Mouse (Mus musculus) erythroblast, embryonic 14.5 days (primary cell): ENCODE data around the gene Card6. TPM values are rescaled to one million over a fixed set of nuclear protein-coding genes. Genes with fewer than 3 reads are reported as not detected.
A peak's percentile ranks its signal among the peaks of the same experiment; 100 is the strongest.

Source experiments
- H3K27me3 ChIP-seq: 2 replicates; pipeline ENCODE4 v1.6.1; 2012; ENCODE audit warnings: inconsistent platforms; ENCODE audit not compliant: control insufficient read depth
- H3K36me3 ChIP-seq: 2 replicates; pipeline ENCODE4 v1.6.1; 2012; ENCODE audit warnings: mild to moderate bottlenecking, inconsistent platforms; ENCODE audit not compliant: control insufficient read depth
- H3K4me1 ChIP-seq: 2 replicates; pipeline ENCODE4 v1.6.1; 2012; ENCODE audit warnings: inconsistent platforms; ENCODE audit not compliant: control insufficient read depth
- H3K4me3 ChIP-seq: replicated peaks from 2 replicates; pipeline ENCODE3; 2012; ENCODE audit warnings: moderate library complexity, mild to moderate bottlenecking, inconsistent platforms
- H3K9me3 ChIP-seq: 2 replicates; pipeline ENCODE4 v1.6.1; 2012; ENCODE audit warnings: low read length, inconsistent platforms, mixed read lengths; ENCODE audit not compliant: control insufficient read depth
- GATA1 ChIP-seq: IDR thresholded peaks from 2 replicates; pipeline ENCODE4 v1.6.1; 2012; ENCODE audit warnings: low read length, inconsistent platforms, mixed read lengths
- TAL1 ChIP-seq: IDR thresholded peaks from 3 replicates; pipeline ENCODE4 v1.6.1; 2012; ENCODE audit warnings: low read length, inconsistent platforms, mixed read lengths
- polyA plus RNA-seq: library from polyadenylated mRNA; stranded (reverse); fragments of >175 nt; gene quantifications from 2 replicates; pipeline ENCODE4 v1.2.3, GENCODE M21; 2012

Gene Card6
- polyA plus RNA-seq, 1 experiment, result 0.01 TPM

DNA sequence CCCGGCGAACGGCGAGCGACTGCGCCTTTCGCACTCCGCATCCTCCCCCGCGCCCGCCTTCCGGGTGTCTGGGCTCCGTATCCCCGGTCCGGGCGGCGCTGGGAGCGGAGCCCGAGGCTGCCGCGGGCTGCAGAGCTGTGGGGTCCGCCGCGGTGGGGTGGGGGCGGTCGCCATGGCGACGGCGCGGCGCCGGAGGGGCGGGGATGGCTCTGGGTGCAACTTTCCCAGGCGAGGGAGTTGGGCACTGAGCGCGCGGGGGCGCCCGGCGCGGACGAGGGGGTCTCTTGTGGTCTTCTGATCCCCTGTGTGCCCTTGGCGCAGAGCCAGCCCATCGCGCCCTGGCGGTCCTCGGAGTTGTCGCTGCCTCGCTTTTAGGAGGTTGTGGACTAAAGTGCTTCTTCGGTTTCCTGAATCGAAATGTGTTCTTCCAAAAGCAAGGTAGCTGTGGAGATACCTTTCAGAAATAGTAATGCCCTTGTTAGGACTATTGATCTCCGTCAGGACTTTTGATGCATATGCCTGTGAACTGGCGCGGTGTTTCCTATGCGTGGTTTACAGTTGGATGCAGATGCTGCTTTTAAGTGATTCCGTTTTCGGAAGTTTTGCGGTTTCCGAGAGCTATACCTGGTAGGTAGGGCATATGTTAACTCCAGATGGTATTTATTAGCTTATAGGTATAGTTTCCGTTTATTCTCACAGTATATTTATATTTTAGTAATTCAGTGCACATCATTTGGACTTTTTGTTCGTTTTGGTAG lies 35.9 kb upstream of the Card6 start:
- TF ChIP-seq GATA1, result no peak
- no peak for TF ChIP-seq TAL1
- H3K4me1 ChIP-seq, result peaks cover 78% of the 10 kb centered on the region
- no peaks in the 10 kb centered on the region for H3K9me3 ChIP-seq

DNA sequence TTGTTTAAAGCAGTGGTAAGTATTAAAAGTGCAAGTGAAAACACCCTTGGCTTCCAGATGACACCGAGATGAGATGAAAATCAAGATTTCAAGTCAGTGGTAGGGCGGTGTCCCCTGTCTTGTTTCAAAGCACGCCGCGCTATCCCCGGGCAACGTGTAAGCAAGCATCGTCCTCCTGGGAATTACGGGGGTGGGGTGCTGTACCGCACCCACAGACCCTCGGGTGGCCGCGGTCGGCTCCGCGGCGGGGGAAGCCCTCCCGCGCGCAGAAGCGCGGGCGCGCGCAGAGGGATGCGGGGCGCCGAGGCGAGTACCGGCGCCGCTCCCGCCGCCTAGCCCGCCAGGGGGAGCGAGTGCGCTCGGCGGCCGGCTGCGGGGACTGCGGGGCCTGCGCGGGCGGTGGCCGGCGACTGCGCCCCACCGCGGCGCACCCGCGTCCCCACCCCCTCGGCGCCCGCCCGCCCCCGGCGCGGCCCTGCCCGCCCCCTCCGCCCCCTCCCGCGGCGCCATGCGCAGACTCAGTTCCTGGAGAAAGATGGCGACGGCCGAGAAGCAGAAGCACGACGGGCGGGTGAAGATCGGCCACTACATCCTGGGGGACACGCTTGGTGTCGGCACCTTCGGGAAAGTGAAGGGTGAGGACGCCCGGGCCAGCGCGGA lies 35.2 kb upstream of the Card6 start, which contains the start of gene Prkaa1:
Gene Prkaa1, plus strand, starts transcription at position 501 of the 660 bp plus-strand sequence.
- Histone ChIP-seq H3K27me3 (no peaks in the 10 kb centered on the region), H3K36me3 (peaks cover 32% of the 10 kb centered on the region), H3K9me3 (no peaks in the 10 kb centered on the region), H3K4me3 (peak within 1 kb of the TSS; percentile 78), H3K4me1 (peaks cover 79% of the 10 kb centered on the region)
- TF ChIP-seq TAL1 (no peak), GATA1 (no peak)

More for the DNA sequence above, 35.9 kb upstream of the Card6 start:
- Histone ChIP-seq H3K36me3 (peaks cover 32% of the 10 kb centered on the region), H3K27me3 (no peaks in the 10 kb centered on the region), H3K4me3 (peak overlapping the region; percentile 78)

DNA sequence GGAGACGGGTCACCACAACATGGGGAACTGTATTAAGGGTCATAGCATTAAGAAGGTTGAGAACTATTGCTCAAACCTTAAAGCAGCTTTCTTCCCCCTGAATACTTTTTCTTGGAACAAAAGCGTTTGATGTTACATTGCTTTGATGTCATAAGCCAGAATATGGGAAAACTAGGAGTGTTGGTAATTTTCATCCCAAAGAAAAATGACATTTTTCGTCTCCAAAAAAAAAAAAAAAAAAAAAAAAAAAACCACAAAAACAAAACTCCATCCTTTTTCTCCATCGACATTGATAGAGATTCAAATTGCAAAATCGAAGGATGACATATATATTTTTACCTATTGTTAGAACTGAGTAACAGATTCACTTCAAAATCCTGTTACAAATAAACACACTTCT lies 34.4 kb upstream of the Card6 start:
- peaks cover 82% of the 10 kb centered on the region for H3K4me1 ChIP-seq

DNA sequence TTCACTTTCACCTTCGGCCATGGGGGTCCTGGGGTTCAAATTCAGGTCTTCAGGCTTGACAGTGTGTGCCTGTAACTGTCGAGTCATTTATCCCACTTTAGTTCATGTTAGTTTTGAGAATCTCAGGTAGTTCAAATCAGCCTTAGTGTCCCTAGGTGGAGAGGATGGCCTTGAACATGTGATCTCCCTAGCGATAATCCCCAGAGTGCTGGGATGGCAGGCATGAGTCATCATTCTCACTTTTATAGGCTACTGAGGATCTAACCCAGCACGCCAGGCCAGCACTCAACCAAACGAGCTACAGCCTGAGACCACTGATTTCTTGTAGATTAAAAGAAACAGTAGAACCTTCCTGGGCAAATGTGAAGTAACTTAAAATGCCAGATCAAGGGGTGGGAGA lies 33.7 kb upstream of the Card6 start:
- Histone ChIP-seq H3K27me3 (no peaks in the 10 kb centered on the region), H3K9me3 (no peaks in the 10 kb centered on the region), H3K4me3 (no peak overlapping the region), H3K36me3 (peaks cover 20% of the 10 kb centered on the region), H3K4me1 (peaks cover 84% of the 10 kb centered on the region)
- TF ChIP-seq TAL1, result no peak
- peak; percentile 47; the same call in 1 of the 2 replicates for TF ChIP-seq GATA1

More for the DNA sequence above, 34.4 kb upstream of the Card6 start:
- no peak for TF ChIP-seq GATA1
- no peak for TF ChIP-seq TAL1
- H3K4me3 ChIP-seq, result peak overlapping the region; percentile 78
- no peaks in the 10 kb centered on the region for H3K27me3 ChIP-seq
- H3K36me3 ChIP-seq, result peaks cover 24% of the 10 kb centered on the region
- no peaks in the 10 kb centered on the region for H3K9me3 ChIP-seq

DNA sequence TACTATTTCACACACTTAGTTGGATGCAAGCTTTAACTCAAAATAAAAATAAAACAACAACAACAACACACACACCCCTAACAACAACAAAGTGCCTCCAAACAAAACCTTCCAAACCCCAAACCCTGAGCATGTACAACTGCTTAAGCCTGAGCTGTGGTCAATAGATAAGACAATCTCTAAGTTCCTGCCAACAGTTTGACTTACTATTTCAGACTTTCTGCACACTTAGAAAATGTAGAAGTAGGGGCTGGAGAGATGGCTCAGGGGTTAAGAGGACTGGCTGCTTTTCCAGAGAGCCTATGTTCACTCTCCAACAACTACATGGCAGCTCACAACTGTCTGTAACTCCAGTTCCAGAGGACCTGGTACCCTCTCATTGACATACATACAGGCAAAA lies 32.0 kb upstream of the Card6 start:
- no peaks in the 10 kb centered on the region for H3K9me3 ChIP-seq
- H3K36me3 ChIP-seq, result peaks cover 4% of the 10 kb centered on the region
- TF ChIP-seq GATA1 (peak; percentile 57), TAL1 (peak; percentile 70)
- peaks cover 81% of the 10 kb centered on the region for H3K4me1 ChIP-seq
- no peaks in the 10 kb centered on the region for H3K27me3 ChIP-seq
- H3K4me3 ChIP-seq, result peak overlapping the region; percentile 43

DNA sequence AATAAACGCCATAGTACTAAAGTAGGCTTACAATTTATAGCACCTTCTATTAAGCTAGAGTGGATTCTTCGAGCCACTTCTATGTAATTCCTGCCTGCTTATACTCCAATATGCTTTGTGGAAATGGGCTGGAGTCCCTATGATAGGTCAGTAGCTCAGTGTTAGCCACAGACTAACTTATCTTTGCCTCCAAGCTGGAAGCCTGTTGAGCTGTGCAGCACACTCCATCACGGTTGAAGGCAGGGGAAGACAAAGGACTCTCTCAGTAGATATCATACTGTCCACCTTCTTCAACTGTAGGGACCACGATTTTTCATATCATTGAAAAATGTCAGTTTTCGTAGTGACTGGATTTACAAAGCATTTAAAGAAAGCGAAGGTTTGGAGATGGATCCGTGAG lies 31.5 kb upstream of the Card6 start:
- TF ChIP-seq GATA1, result peak; percentile 49; the same call in 1 of the 2 replicates
- TF ChIP-seq TAL1, result peak; percentile 52; the same call in 2 of the 3 replicates
- Histone ChIP-seq H3K27me3 (no peaks in the 10 kb centered on the region), H3K36me3 (no peaks in the 10 kb centered on the region; the same call in 1 of the 2 replicates), H3K9me3 (no peaks in the 10 kb centered on the region), H3K4me3 (peak overlapping the region; percentile 43), H3K4me1 (peaks cover 80% of the 10 kb centered on the region)

DNA sequence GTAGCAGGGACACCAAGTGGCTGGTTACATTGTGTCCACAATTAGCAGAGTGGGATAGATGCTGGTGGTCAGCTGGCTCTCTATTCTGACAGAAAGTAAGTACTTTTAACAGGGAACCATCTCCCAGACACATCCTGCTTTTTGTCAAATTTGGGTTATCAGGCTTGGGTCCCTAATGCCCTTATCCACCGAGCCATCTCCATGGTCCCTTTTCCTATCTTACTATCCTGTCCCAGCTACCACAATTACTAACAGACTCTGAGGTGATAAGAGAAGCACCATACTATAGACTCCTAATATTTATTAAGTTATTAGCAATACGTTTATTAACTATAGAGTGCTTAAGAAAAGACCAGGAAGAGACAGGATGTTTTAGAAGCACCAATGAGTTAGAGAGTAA lies 31.0 kb upstream of the Card6 start:
- Histone ChIP-seq H3K4me3 (peak overlapping the region; percentile 43), H3K36me3 (no peaks in the 10 kb centered on the region; the same call in 1 of the 2 replicates), H3K27me3 (no peaks in the 10 kb centered on the region), H3K9me3 (no peaks in the 10 kb centered on the region), H3K4me1 (peaks cover 75% of the 10 kb centered on the region)
- TF ChIP-seq GATA1 (no peak), TAL1 (no peak)

DNA sequence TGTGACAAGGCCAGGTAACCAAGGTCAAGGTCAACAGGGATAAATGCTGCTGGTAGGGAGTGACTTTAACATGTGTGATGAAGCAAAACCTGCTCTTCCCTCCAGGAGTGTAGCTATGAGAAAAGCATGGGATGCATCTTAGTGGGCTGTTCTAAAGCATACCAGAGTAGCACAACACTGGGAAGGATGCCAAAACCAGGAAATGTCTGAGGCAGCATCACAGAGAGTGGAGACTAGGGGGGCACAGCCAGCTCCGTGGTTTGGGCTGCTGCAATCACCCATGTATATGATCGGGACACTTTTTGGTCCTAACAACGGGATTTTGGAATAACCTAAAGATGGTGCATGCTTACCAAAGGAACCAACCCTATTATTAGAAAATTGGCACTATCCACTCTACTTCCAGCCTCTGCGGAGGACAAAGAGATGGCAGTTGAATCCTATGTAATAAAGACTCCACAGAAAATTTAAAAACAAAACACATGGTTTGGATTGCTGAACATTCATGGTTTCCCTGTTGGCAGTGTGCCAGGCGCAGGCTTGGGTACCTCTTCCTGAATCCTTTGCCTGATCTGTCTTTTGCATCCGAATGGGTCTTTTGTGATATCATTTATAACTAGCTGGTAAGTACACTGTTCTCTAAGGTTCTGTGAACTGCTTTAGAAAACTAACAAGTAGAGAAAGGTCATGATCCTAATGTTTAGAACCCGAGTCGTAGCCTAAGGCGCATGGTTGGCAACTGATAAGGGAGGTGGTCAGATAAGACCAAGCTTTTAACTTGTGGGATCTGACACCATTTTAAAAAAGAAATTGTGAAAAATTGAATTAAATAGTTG lies 29.9 kb upstream of the Card6 start:
- Histone ChIP-seq H3K4me1 (peaks cover 72% of the 10 kb centered on the region), H3K9me3 (no peaks in the 10 kb centered on the region), H3K27me3 (no peaks in the 10 kb centered on the region), H3K36me3 (no peaks in the 10 kb centered on the region; the same call in 1 of the 2 replicates), H3K4me3 (no peak overlapping the region)
- TF ChIP-seq GATA1 (peak; percentile 82), TAL1 (peak; percentile 41; the same call in 2 of the 3 replicates)
